Mouse (Mus musculus) kidney, adult 11 months (tissue): ENCODE data around the gene Drd1.

Experiments used
- DNase-seq: peaks from one replicate; pipeline ENCODE4 v3.0.0; 2022

The Drd1 gene

DNA sequence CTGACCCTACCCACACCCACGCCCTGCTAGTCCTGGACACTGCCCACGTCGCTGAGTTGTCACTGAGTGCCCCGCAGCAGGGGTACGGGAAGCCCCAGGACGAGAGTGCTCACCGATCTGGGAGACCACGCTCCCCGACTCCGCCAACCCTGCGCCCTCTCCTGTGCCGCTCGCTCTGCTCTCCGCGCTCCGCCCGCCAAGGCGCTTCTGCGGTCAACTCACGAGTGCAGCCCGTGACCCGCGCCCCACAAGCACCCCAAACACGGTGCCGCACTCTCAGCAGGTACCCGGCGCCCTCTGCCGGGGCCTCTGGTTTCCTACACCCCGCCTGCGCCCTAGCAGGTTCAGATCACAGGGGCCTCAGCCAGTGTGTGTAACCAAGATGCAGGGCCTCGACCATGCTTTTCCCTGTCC, at the start of gene Drd1:
Drd1 (minus strand) TSS at position 258 of the 414 bp plus-strand sequence.
- no peak for DNase-seq

DNA sequence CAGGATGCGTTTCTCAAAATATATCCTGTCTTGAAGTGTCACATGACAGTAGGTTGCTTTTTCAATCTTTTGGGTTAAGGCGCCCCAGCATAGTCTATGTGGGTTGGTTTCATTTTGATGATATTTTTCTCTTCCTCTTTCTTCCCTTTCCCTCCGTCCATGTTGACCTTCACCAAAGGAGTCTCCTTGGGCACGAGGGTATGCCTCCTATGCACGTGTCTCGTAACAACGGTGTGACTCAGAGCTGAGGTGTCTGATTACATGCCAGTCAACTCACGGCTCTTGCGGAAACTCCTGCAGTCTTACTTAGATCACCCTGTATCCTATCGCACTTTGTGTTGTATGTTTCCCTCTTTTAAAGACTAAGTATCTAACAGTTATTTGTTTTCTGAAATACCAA, 48.4 kb upstream of the Drd1 start:
- DNase-seq: no peak

DNA sequence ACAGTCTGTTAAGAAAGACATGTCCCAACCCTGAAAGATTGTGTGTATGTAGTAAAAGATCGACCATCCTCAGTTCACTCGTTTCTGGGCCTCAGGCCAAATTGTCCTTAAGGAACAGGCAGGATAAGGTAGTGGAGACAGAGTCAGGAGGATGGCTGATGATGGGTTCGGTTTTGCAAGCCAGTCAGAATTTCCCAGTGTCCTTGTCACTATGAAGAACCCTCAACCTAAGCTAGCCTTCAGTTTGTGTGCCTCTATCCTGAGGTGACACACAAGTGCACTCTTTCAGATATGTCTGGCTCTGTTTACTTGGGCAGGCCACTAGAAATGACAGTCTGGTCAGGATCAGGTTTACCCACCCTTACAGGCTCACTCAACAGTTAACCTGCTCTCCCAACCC, 47.8 kb upstream of the Drd1 start:
- no peak for DNase-seq

DNA sequence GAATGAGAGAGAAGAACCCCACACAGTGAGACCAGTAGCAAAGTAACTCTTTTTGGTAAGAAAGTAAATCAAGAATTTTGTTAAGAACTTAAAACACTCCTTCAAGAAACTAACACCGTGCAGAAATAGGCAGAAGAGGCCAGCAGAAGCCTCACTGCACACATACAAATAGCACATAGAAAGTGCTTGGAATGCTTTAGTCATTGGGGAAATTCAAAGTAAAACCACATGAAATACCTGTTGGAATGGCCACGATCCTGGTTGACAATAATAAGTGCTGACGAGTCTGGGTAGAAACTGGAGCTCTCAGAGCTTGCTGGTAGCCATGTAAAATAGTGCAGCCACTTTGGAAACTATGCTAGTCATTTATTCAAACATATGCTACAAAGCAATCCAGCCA, 46.6 kb upstream of the Drd1 start:
- no peak for DNase-seq

DNA sequence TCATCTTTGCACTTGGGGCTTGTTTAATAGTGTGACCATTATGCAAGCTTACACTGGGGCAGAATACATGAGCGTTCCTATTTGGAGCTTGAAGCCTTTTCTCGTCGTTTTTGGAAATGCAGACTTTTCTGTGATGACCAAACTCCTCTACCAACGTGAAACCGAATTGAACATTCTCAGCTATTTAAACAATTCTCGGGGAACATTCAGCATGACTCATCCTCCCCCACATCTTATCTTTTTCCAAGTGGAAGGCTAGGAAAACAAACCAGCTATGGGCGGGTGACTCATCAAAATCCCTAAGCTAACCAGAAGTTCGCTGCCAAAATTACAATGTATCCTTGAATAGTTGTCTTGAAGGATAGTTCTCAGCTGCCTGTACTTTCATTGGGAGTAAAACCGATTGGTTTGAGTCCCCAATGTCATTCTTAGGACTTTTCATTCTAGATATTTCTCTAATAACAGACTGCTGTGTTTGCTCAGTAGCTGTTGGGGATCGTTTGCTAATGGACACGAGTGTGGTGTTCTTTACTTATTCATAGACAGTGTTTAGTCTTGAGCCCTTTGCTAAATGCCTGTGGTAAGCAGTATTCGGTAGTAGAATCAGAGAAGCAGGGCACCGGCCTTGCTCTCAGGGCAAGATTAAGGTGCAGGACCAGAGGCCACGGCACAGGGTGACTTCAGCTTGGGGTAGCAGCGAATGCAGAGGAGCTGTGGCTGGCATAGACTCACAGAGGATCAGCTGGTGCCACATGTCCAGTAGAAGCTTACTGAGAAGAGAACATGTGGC, 45.7 kb upstream of the Drd1 start:
- no peak for DNase-seq

DNA sequence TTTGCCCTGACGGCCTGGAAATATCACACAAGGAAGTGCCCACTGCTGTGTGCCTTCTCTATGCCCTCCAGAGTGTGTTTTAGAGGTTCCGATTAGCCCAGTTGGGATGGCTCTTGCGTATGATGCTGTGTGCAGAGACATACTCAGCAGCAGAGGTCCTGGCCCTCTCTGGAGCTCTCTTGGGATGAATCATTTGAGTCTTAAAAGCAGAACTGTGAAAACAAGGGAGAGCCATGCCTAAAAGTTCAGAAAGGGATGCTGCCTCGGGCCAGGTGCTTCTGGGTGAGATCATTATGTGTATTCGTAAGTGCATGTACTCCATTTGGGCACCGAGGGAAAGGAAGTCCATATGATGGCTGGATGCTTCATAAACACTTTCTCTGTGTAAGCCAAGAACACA, 42.3 kb upstream of the Drd1 start:
- no peak for DNase-seq

DNA sequence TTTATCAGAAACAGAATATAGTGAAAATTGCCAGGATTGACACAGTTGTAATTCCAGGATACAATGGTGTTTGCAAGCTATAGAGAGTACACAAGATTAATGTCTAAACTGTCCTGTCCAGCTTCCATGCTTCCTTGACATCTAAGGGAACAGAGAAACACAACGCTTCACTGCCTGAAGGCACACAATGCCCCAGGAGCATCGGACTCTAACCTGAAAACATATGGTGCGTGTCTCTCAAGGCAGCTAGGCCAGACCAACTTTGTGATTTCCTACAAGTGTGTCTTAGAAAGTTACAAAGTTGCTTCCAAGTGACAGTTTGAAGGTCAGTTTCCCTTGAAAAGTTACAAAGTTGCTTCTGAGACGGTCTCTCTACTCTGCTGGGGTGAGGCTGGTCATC, 41.7 kb upstream of the Drd1 start:
- no peak for DNase-seq

DNA sequence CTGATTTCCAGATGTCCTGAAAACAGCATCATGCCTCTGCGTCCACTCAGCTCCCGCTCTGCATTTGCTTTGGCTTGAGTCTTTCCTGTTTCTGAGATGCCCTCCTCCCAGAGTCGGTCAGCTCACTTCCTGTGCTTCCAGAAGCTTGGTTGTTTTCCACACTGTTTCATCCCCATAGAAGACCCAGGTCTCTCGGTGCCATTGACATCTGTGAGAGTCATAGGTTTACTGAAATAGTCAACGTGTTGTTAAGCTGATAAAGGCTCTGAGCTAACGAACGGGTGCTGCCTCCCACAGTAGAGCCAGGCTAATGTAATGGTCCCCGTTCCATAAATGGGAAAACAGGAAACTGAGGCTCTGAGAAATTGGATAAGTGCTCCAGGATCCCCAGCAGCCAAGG, 40.2 kb upstream of the Drd1 start:
- no peak for DNase-seq

DNA sequence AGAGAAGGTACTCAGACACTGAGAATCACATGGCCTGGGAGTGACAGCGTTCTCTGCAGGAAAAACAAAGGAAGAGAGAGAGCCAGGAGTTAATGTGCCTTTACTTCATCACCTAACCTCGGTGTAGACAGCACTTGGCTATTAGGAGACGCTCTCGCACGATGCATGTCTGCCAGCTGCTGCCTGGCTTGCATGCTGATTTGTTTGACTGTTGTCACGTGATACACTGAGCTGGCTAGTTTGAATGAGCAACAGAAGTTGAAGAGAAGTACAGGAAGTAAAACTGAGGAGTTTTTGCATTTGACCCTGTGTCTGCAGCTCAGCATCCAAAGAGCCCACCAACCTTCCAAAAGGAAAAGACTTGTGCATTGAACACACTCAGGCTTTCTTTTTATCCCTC, 39.5 kb upstream of the Drd1 start:
- no peak for DNase-seq

DNA sequence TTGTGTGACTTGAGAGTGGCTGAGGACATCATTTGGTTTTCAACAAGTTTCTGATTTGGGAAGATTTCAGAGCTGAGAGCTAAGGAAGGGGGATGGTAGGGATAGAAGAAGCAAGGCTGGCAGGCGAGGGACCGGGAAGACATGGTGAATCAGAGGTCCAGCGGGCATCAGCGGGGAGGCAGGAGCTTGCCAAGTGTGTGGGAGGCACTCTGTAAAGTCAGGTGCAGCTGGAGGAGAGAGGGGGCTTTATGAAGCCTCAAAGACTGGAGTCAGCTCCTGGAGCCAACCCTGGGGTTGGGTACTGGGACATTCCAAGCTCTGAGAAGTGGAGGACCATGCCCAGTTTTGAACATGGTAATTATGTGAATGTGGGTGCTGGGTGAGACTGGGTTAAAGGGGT, 38.8 kb upstream of the Drd1 start:
- DNase-seq: no peak

DNA sequence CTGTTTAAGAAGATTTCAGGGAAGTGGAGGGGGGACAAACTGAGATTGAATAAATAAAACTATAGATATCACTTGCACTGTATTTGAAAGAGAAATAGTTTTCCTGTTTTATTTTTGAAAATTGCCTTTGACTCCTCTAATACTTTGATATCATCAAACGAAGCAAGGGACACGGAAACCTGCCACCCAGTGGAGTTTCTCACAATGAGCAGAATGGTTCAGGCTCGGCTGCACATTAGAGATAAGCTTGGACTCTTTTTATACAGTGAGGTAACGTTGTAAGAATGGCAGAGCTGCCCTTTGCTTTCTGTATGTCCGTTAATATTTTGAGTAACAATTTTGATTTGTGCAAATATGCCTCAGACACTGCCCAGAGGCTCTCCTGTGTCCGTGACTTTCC, 36.2 kb upstream of the Drd1 start:
- no peak for DNase-seq

DNA sequence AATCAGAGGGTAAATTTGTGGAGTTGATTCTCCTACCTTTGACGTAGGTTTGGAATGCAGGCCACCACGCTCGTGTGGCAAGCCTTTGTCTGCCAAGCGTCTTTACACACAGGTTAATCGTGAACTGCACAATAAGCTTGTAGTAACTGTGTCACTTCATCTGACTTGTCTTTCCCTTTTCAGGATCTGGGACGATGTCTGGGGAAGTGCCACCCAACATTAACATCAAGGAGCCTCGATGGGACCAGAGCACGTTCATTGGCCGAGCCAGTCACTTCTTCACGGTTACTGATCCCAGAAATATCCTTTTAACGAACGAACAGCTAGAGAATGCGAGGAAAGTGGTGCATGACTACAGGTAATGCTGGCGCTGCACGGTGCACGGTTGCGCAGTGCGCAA, 29.8 kb upstream of the Drd1 start:
- no peak for DNase-seq

DNA sequence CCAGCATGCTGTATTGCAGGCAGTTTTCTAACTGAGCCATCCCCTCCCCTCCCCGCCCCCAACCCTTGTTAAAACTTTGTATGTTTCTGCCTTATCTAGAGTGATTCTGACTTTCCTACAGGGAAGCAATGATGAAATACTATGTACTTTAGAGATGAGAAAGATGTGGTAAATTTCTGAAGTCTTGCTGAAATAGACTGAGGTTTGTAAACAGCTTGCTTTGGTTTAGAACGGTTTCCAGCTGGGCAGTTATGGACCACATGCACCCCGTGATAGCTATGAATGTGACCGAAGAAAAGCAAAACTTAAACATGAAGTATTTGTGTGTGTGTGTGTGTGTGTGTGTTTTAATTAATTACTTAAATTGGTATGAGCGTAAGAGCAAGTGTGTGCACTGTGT, 29.3 kb upstream of the Drd1 start:
- DNase-seq: no peak

DNA sequence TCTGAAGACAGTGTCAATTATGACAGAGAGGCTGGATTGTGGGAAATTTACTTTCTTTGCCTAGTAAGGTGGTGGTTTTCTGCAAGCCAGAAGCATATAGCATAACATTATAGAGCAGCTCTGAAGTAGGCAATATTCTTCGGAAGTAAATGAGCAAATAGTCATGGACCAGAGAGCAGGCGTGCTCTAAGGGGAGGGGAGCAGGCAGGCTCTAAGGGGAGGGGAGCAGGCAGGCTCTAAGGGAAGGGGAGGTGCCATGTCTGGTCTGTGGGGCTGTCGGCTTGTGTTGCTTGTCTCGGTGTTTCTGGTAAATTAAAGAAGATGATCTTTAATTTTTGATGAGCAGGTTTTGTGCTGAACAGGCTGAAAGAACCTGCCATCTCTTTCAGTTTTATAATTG, 28.7 kb upstream of the Drd1 start:
- no peak for DNase-seq

DNA sequence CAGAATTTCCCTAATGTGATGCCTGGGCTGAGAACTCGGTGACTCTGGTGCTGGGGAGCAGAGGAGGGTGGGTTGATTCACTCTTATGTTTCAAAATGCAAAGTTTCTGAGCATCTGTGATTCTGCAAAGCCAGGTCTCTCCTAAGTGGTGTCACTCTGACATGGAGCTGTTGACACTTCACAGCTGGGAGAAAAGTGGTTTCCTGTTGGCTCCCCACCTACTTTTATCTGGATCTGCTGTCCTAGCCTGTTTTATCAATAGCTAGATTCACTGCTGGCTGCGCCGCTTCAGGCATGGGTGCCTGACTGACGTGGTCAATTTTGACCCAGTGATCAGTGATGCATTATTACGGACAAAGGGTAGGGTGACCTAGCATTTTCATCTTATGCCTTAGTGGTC, 27.4 kb upstream of the Drd1 start:
- no peak for DNase-seq

DNA sequence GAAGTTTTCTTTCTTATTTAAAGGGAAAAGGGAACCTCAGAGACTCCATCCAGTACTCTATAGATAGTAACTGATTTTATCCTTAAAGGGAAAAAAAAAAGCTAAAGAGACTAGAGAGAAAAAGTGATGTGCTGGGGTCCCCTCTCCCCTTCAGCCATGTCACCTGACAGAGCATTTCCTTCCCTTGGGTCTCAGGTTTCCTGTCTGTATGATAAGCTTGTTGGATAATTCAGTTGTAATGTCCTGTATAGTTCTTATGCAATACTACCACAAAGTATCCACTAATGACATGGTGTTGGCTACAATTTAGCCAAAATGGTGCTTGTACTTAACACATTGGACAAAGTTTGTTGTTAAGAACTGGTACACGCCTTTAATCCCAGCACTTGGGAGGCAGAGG, 25.3 kb upstream of the Drd1 start:
- no peak for DNase-seq

DNA sequence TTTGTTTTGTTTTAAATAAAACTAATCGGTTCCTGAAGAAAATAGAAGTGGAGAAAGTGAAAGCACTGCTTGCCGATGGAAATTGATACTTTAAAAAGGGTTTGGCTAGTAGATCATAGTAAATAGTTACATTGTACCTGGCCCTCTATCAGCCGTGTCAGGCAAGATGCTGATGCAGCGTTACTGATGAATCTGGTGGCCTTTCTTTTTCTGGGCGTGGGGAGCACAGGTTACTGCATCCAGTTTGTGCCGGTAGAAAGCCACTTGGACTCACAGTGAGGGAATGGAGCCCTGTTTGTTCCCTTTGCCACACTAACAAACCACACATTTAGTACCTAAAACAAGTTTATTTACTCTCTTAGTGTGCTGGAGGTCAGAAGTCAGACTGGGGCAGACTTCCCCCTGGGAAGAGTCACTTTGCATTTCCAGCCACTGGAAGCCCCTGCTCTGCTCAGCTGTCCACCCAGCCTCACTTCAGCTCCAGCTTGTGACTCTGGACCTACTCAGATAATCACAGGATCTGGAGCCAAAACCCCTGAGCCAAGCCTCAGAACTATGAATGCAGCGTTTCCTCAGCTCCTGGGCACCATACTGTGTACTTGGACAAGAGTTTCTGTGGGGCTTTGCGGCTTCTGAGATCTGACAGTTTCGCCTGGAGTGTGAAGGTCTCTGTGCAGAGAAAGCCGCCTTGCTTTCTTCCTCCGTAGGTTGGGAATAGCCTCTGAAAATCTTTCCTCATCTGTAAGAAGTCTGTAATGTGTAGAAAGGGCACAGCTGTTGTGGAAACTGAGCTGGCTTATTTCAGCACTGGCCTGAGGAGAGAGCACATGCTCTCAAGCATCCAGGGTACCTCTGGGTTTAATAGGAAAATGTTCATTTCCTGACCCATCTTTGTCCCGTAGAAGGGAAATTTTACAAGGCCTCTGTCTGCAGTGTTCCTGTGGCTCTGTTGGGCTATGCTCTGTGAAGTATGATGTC, 24.6 kb upstream of the Drd1 start:
- DNase-seq: peak; percentile 53

DNA sequence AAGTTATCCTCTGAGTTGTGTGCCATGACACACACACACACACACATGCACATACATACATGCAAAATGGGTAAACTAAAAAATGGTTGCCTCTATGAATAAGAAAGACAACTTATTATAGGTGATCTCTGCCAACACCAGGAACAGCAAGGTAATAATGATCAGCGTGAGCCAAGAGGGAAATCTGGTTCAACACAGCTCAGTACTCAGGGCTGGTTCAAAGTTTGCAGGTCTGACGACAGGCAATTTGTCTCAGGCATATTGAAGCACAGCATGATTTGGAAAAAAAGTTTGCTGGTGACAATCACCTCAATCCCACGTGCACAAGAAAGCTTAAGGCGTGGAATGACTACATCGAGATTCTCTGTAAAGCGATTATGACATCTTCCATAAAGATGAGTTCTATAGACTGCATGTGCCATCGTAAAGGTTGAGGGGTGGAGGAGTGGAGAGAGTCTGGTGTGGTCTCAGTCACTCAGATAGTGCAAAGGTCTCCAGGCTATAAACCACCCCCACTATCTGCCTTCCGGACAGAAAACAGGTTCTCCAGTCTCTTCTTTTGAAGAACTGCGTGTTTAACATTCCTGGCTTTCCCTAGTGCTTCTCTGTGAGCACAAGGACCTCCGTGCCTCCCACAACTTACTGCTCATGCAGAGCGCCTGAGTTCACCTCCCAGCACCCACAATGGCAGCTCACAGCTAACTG, 22.1 kb upstream of the Drd1 start:
- peak; percentile 38 for DNase-seq

DNA sequence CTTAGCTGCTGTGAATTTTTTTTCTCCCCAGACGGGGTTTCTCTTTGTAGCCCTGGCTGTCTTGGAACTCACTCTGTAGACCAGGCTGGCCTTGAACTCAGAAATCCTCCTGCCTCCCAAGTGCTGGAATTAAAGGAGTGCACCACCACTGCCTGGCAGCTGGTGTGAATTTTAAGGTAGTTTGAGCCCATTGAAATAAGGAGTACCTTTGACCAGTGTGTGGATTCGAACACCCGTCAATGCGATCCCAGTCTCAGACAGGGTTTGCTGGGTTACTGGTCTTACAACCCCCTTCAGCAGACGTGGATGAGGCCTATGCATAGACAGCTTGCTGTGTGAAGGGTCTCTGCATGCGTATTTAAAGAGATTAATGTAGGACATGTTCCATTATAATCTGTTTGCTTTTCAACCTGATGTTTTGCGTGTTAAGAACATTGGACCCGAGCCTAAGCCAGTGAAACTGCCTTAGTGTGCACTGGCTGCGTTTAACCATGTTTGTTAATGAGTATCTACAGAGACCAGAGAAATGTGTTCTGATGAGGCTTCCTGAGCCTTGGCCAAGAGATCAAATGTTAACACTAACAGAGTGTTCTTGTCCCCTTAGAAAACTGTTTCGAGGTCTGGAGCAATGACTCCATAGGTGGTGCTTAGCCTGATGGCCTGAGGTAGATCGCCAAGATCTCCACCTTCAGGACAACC, 21.4 kb upstream of the Drd1 start:
- DNase-seq: peak; percentile 81

DNA sequence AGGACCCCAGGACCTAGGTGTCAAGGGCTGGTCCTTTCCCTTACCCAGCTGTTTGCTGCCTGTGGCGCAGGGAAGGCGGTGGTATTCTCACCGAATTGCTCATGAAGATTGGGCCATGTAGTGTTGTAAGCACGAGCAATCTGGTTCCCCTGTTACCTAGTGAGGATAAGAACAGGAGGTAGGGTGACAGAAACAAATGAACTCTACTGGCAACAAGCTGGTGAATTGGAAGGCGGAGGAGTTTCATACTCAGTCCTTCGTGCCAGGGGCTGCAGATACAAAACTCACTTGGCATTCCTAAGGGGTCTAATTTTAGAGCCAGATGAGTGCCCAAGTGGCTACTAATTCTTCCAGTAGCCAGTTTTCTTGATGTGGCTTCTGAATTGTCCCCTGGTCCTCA, 20.5 kb upstream of the Drd1 start:
- no peak for DNase-seq

DNA sequence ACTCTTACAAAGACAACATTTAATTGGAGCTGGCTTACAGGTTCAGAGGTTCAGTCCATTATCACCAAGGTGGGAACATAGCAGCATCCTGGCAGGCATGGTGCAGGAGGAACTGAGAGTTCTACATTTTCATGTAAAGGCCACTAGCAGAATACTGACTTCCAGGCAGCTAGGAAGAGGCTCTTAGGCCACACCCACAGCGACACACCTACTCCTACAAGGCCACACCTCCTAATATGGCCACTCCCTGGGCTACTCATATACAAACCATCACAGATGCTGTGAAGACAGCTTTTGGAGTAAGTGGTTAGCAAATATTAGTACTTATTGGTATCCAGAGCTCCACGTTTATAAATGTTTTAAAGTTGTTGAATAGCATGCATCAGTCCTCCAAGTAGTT, 19.9 kb upstream of the Drd1 start:
- DNase-seq: no peak

DNA sequence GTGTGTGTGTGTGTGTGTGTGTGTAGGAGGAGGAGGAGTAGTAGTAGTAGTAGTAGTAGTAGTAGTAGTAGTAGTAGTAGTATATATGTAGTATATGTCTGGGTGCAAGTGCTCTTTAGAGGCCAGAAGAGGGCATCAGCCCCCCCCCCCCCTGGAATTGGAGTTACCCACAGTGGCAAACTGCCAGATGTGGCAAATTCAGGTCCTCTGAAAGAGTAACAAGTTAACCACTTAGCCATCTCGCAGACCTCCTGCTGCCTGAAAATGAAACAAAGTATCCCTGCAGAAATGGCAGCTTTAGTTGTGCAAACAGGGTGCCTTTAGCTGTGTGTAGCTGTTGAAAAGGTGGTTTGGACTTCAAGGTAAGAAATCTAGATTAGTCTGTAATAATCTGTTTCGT, 18.0 kb upstream of the Drd1 start:
- DNase-seq: no peak

DNA sequence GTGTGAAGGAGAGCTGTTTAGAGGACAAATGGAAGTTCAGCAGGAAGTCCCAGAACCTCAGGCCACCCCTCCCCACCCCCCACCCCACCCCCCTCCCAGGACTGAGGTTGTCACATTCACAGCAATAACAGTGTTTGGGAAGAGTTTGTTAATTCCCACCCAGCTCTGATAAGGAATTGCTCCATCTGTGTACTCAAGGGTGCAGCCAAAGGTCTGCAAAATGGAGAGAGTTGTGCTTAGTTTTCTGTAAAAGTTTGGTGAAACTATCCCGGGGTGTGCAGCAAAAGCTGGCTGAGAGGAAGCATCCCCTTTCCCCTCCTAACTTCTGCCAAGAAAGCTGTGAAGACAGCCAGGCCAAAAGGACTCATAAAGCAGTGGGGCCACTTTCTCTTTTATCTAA, 17.6 kb upstream of the Drd1 start:
- peak; percentile 28 for DNase-seq
